Mouse (Mus musculus) liver, embryonic 14.5 days (tissue): ENCODE measurements around the gene Gm5800. TPM values are rescaled to one million over a fixed set of nuclear protein-coding genes. Genes with fewer than 3 reads are reported as not detected.
"Not testable (repeated sequence)": the region's sequence is repeated elsewhere in the genome, so short reads cannot be mapped to it uniquely, and the experiment has no call there.

Experiments
- ATAC-seq: fragments of 200-750 bp; cut with Nextera tagmentation; 2 replicates; pipeline ENCODE4 v1.8.0; 2017; ENCODE audit warnings: moderate number of reproducible peaks, mild to moderate bottlenecking, moderate library complexity; ENCODE audit not compliant: insufficient read depth
- DNase-seq, 3 experiments: peaks; one replicate each; pipeline ENCODE4 v3.0.0-alpha.2; 2012 to 2013; ENCODE audit warnings: low read depth in 3 of 3, low spot score in 3 of 3
- H3K27ac ChIP-seq: fragments of 300-500 bp; sonication (generic); 2 replicates; pipeline ENCODE4 v1.5.1; 2014; ENCODE audit warnings: moderate library complexity, mild to moderate bottlenecking, control low read depth, inconsistent platforms
- H3K27me3 ChIP-seq: fragments of 300-500 bp; sonication (generic); 2 replicates; pipeline ENCODE4 v1.6.1; 2014; ENCODE audit warnings: mild to moderate bottlenecking, low read length, moderate library complexity; ENCODE audit not compliant: control insufficient read depth, insufficient read depth
- H3K36me3 ChIP-seq: fragments of 300-500 bp; sonication (generic); replicated peaks from 2 replicates; pipeline ENCODE4 v1.6.1; 2014; ENCODE audit warnings: low read depth; ENCODE audit not compliant: control insufficient read depth, insufficient read depth
- H3K4me1 ChIP-seq, 2 experiments: fragments of 200-500 bp in 1 of 2; fragments of 300-500 bp in 1 of 2; sonication (generic) in 1 of 2; replicated peaks; 2 replicates each; pipeline ENCODE4 v1.6.1; 2012 to 2014; ENCODE audit warnings: antibody characterized with exemption in 1 of 2, inconsistent platforms in 1 of 2, low read length in 1 of 2; ENCODE audit not compliant: control insufficient read depth in 2 of 2, insufficient read depth in 2 of 2
- H3K4me2 ChIP-seq: fragments of 300-500 bp; sonication (generic); 2 replicates; pipeline ENCODE4 v1.6.1; 2014; ENCODE audit warnings: low read depth, mild to moderate bottlenecking, control low read depth, moderate library complexity
- H3K4me3 ChIP-seq, 2 experiments: fragments of 200-500 bp in 1 of 2; fragments of 300-500 bp in 1 of 2; sonication (generic) in 1 of 2; 2 replicates each; pipeline ENCODE4 v1.5.1; 2012 to 2014; ENCODE audit warnings: low read depth in 2 of 2, low read length in 2 of 2, mild to moderate bottlenecking in 2 of 2, control low read depth in 1 of 2, inconsistent platforms in 1 of 2, moderate library complexity in 1 of 2; ENCODE audit not compliant: insufficient read depth in 1 of 2
- H3K9ac ChIP-seq: fragments of 300-500 bp; sonication (generic); replicated peaks from 2 replicates; pipeline ENCODE4 v1.6.1; 2014; ENCODE audit warnings: mild to moderate bottlenecking, control low read depth, moderate library complexity
- H3K9me3 ChIP-seq: fragments of 300-500 bp; sonication (generic); 2 replicates; pipeline ENCODE4 v1.6.1; 2016; ENCODE audit warnings: low read length, mixed read lengths; ENCODE audit not compliant: control insufficient read depth
- CTCF ChIP-seq: IDR thresholded peaks from 2 replicates; pipeline ENCODE4 v1.5.1; 2016; ENCODE audit warnings: antibody characterized with exemption, low read depth, control low read depth
- EP300 ChIP-seq: IDR thresholded peaks from 2 replicates; pipeline ENCODE4 v1.6.1; 2016; ENCODE audit warnings: antibody characterized with exemption, low read depth
- WGBS: fragments of 180-500 bp; shearing (Covaris S2); extraction: QIAGEN DNeasy Blood & Tissue Kit; methylation state at CpG from one replicate; pipeline ENCODE4 v1.1.7; 2014; ENCODE audit not compliant: insufficient replicate concordance; 5-methylcytosine and 5-hydroxymethylcytosine counted together
- polyA plus RNA-seq, 2 experiments: library from polyadenylated mRNA; depleted of rRNA in 1 of 2; stranded (reverse) in 1 of 2; unstranded in 1 of 2; fragments of >200 nt; fragmentation: Nextera tagmentation in 1 of 2; extraction: Ambion mirVana in 1 of 2; gene quantifications; 2 replicates each; pipeline versions ENCODE4 v1.2.1 to v1.2.3; 2012 to 2014

Gene Gm5800
- polyA plus RNA-seq, 2 experiments = not detected

- Histone ChIP-seq H3K36me3 (no peaks in the 10 kb centered on the region), H3K27ac (no peak overlapping the region), H3K4me2 (no peak overlapping the region), H3K4me1 (no peaks in the 10 kb centered on the region), H3K9me3 (no peaks in the 10 kb centered on the region), H3K4me3 (no peak overlapping the region), H3K9ac (no peak overlapping the region), H3K27me3 (peaks cover 31% of the 10 kb centered on the region)
- 5% methylated on average over 29 of the region's 29 CpGs for WGBS
- no peak for ATAC-seq
- no peak for DNase-seq
- no peak for TF ChIP-seq EP300
- no peak for TF ChIP-seq CTCF
Measured at GRCm38 (mm10) chr14:51738411-51739149, 21.6 kb upstream of the Gm5800 start.

- TF ChIP-seq CTCF (no peak), EP300 (no peak)
- Histone ChIP-seq H3K27me3 (peaks cover 31% of the 10 kb centered on the region), H3K4me2 (no peak overlapping the region), H3K27ac (no peak overlapping the region), H3K4me3 (no peak overlapping the region), H3K36me3 (no peaks in the 10 kb centered on the region), H3K9ac (no peak overlapping the region), H3K4me1 (no peaks in the 10 kb centered on the region), H3K9me3 (no peaks in the 10 kb centered on the region)
- WGBS = 12% methylated on average over 12 of the region's 12 CpGs
- ATAC-seq (no peak), DNase-seq (no peak)
Measured at GRCm38 (mm10) chr14:51737967-51738366, 21.0 kb upstream of the Gm5800 start.

- H3K9ac ChIP-seq, H3K9me3 ChIP-seq, H3K27ac ChIP-seq, DNase-seq, H3K4me3 ChIP-seq, H3K36me3 ChIP-seq, H3K4me1 ChIP-seq, ATAC-seq, H3K27me3 ChIP-seq, H3K4me2 ChIP-seq: not testable (repeated sequence)
- WGBS = 46% methylated on average over 1 of the region's 2 CpGs
Measured at GRCm38 (mm10) chr14:51695368-51695767, 21.6 kb downstream of the Gm5800 start, which contains the start of gene Gm17079. Gm17079 (minus strand) TSS chr14:51695468.

GRCm38 (mm10) chr14:51677269-51677668, 39.7 kb downstream of the Gm5800 start:
- DNase-seq (no peak), ATAC-seq (no peak)
- H3K9me3 ChIP-seq = no peaks in the 10 kb centered on the region
- no peak overlapping the region for H3K9ac ChIP-seq
- 65% methylated on average over 5 of the region's 5 CpGs for WGBS
- H3K4me2 ChIP-seq = no peak overlapping the region
- H3K27me3 ChIP-seq = no peaks in the 10 kb centered on the region
- no peaks in the 10 kb centered on the region for H3K4me1 ChIP-seq
- no peak for TF ChIP-seq CTCF
- TF ChIP-seq EP300 = no peak
- no peak overlapping the region for H3K4me3 ChIP-seq
- H3K36me3 ChIP-seq = no peaks in the 10 kb centered on the region
- no peak overlapping the region for H3K27ac ChIP-seq

Other genes starting within 250 kb of the Gm5800 start
- not detected in 2 replicates for gene Gm5622, start 164.4 kb downstream of the Gm5800 start, polyA plus RNA-seq (2012; rRNA removed)
- gene Gm5622, start 164.4 kb downstream of the Gm5800 start, polyA plus RNA-seq (2014; fragmentation: Nextera tagmentation; extraction: Ambion mirVana) = 0.15 and 0.16 TPM in 2 replicates
- not detected in 2 replicates for gene Gm17175, start 143.1 kb downstream of the Gm5800 start, polyA plus RNA-seq (2012; rRNA removed)
- not detected in 2 replicates for gene Gm17175, start 143.1 kb downstream of the Gm5800 start, polyA plus RNA-seq (2014; fragmentation: Nextera tagmentation; extraction: Ambion mirVana)
- gene Gm17174, start 125.0 kb downstream of the Gm5800 start, polyA plus RNA-seq (2012; rRNA removed) = not detected in 2 replicates
- not detected in 2 replicates for gene Gm17174, start 125.0 kb downstream of the Gm5800 start, polyA plus RNA-seq (2014; fragmentation: Nextera tagmentation; extraction: Ambion mirVana)
- not detected in 2 replicates for gene Gm17078, start 105.9 kb downstream of the Gm5800 start, polyA plus RNA-seq (2012; rRNA removed)
- not detected in 2 replicates for gene Gm17078, start 105.9 kb downstream of the Gm5800 start, polyA plus RNA-seq (2014; fragmentation: Nextera tagmentation; extraction: Ambion mirVana)
- gene Gm4181, start 81.5 kb downstream of the Gm5800 start, polyA plus RNA-seq (2012; rRNA removed) = not detected in 2 replicates
- not detected in 2 replicates for gene Gm4181, start 81.5 kb downstream of the Gm5800 start, polyA plus RNA-seq (2014; fragmentation: Nextera tagmentation; extraction: Ambion mirVana)
- not detected in 2 replicates for gene Gm17079, start 21.7 kb downstream of the Gm5800 start, polyA plus RNA-seq (2012; rRNA removed)
- gene Gm17079, start 21.7 kb downstream of the Gm5800 start, polyA plus RNA-seq (2014; fragmentation: Nextera tagmentation; extraction: Ambion mirVana) = not detected in 2 replicates
- not detected in 2 replicates for gene Ang4, start 56.4 kb upstream of the Gm5800 start, polyA plus RNA-seq (2012; rRNA removed)
- not detected in 2 replicates for gene Ang4, start 56.4 kb upstream of the Gm5800 start, polyA plus RNA-seq (2014; fragmentation: Nextera tagmentation; extraction: Ambion mirVana)
- gene AY358078, start 82.9 kb upstream of the Gm5800 start, polyA plus RNA-seq (2012; rRNA removed) = not detected in 2 replicates
- gene AY358078, start 82.9 kb upstream of the Gm5800 start, polyA plus RNA-seq (2014; fragmentation: Nextera tagmentation; extraction: Ambion mirVana) = not detected in 2 replicates
- gene Ear6, start 136.5 kb upstream of the Gm5800 start, polyA plus RNA-seq (2012; rRNA removed) = 13.2 and 25.0 TPM in 2 replicates
- gene Ear6, start 136.5 kb upstream of the Gm5800 start, polyA plus RNA-seq (2014; fragmentation: Nextera tagmentation; extraction: Ambion mirVana) = 2.4 and 3.9 TPM in 2 replicates
- gene Mettl17, start 167.7 kb upstream of the Gm5800 start, polyA plus RNA-seq (2012; rRNA removed) = 7.5 and 9.5 TPM in 2 replicates
- 10.2 and 10.8 TPM in 2 replicates for gene Mettl17, start 167.7 kb upstream of the Gm5800 start, polyA plus RNA-seq (2014; fragmentation: Nextera tagmentation; extraction: Ambion mirVana)
- 0.15 and 0.23 TPM in 2 replicates for gene Slc39a2, start 175.7 kb upstream of the Gm5800 start, polyA plus RNA-seq (2012; rRNA removed)
- 0.05 TPM in 1 of 2 replicates, not detected in the other for gene Slc39a2, start 175.7 kb upstream of the Gm5800 start, polyA plus RNA-seq (2014; fragmentation: Nextera tagmentation; extraction: Ambion mirVana)
- gene Ndrg2, start 197.0 kb upstream of the Gm5800 start, polyA plus RNA-seq (2012; rRNA removed) = 11.6 and 11.7 TPM in 2 replicates
- gene Ndrg2, start 197.0 kb upstream of the Gm5800 start, polyA plus RNA-seq (2014; fragmentation: Nextera tagmentation; extraction: Ambion mirVana) = 13.5 and 14.7 TPM in 2 replicates
- gene Tppp2, start 201.2 kb upstream of the Gm5800 start, polyA plus RNA-seq (2012; rRNA removed) = not detected in 2 replicates
- gene Tppp2, start 201.2 kb upstream of the Gm5800 start, polyA plus RNA-seq (2014; fragmentation: Nextera tagmentation; extraction: Ambion mirVana) = not detected in 2 replicates
- gene Rnase13, start 205.6 kb upstream of the Gm5800 start, polyA plus RNA-seq (2012; rRNA removed) = not detected in 2 replicates
- gene Rnase13, start 205.6 kb upstream of the Gm5800 start, polyA plus RNA-seq (2014; fragmentation: Nextera tagmentation; extraction: Ambion mirVana) = not detected in 2 replicates